8 mouse cellular contexts compared by ENCODE assay signal in the genomic region with DNA sequence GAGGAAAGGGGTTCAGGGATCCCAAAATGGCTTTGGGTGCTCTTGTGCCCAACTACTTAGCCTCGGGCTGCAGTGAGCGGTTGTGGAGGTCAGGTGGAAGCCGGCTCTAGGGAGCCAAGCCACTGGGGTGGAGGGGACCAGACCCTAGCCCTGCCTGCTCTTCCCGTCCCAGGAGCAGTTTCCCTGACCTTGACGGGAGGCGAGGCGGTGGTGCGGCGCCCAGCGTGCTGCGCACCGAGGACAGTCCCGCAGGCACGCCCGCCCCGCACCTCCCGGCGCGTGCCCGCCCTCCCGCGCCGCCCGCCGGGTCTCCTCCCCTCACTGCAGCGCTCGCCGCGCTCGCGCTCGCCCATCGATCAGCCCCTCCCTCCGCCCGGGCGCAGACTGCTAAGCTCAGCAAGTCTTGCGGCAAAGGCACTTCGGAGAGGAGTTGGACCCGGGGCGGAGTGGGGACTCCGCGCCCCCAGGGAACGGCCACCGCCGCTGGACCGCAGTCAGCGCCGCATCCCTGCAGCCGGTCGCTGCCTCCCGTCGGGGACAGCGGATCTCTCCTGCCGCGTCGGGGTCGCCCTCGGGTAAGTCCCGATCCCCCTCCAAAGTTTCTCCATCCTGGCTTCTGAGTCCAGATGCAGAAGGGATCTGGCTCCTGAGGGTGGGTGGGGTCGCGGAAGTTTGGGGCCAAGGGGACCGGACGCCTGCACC. TPM values are rescaled to one million over a fixed set of nuclear protein-coding genes. Genes with fewer than 3 reads are reported as not detected.
DNase-seq lines count a peak whose midpoint lies in the region; ATAC-seq and TF ChIP-seq lines count a peak whose summit lies in the region.

A gene (plus strand): TSS at position 417 of the 702 bp plus-strand sequence.

- H3K4me1 ChIP-seq in embryonic facial prominence, embryonic 13.5 days = peaks cover 24% of the 10 kb centered on the region
- peaks cover 35% of the 10 kb centered on the region for H3K4me1 ChIP-seq in hindbrain, embryonic 13.5 days (replicated peaks)
- peaks cover 2% of the 10 kb centered on the region; the same call in 1 of the 2 replicates for H3K4me1 ChIP-seq in stomach, postnatal 0 days (replicated peaks; ENCODE audit: control insufficient read depth, insufficient read depth)

- peak within 1 kb of the TSS; percentile 88 for H3K4me2 ChIP-seq in embryonic facial prominence, embryonic 13.5 days
- H3K4me2 ChIP-seq in hindbrain, embryonic 13.5 days = peak within 1 kb of the TSS; percentile 83
- peak within 1 kb of the TSS; percentile 84 for H3K4me2 ChIP-seq in stomach, postnatal 0 days (replicated peaks; ENCODE audit: low read depth)

- no peaks in the 10 kb centered on the region for H3K9me3 ChIP-seq in embryonic facial prominence, embryonic 13.5 days
- no peaks in the 10 kb centered on the region for H3K9me3 ChIP-seq in hindbrain, embryonic 13.5 days
- H3K9me3 ChIP-seq in stomach, postnatal 0 days (ENCODE audit: control insufficient read depth, low read length) = no peaks in the 10 kb centered on the region

- peak; percentile 62 for ATAC-seq in frontal cortex, adult (ENCODE audit: low TSS enrichment)
- ATAC-seq in embryonic facial prominence, embryonic 13.5 days (ENCODE audit: insufficient number of reproducible peaks, insufficient read depth, low FRiP score, low TSS enrichment, low read depth) = peak; percentile 67; the same call in 1 of the 2 replicates
- ATAC-seq in hindbrain, embryonic 13.5 days (ENCODE audit: low FRiP score) = peak; percentile 65
- peak; percentile 51 for ATAC-seq in stomach, postnatal 0 days (ENCODE audit: low FRiP score, low TSS enrichment)

- peaks cover 90% of the 10 kb centered on the region for H3K27me3 ChIP-seq in embryonic facial prominence, embryonic 13.5 days
- H3K27me3 ChIP-seq in hindbrain, embryonic 13.5 days = peaks cover 76% of the 10 kb centered on the region
- no peaks in the 10 kb centered on the region; the same call in 1 of the 2 replicates for H3K27me3 ChIP-seq in stomach, postnatal 0 days (ENCODE audit: control insufficient read depth, insufficient read depth, low read length)

- peak within 1 kb of the TSS; percentile 71 for H3K9ac ChIP-seq in embryonic facial prominence, embryonic 13.5 days
- H3K9ac ChIP-seq in hindbrain, embryonic 13.5 days = peak within 1 kb of the TSS; percentile 70
- H3K9ac ChIP-seq in stomach, postnatal 0 days (ENCODE audit: low read length) = peak within 1 kb of the TSS; percentile 61

- intact Hi-C loops in left cerebral cortex, postnatal 36 days (cut with DNase I) = no loop called here

- H3K36me3 ChIP-seq in embryonic facial prominence, embryonic 13.5 days = no peaks in the 10 kb centered on the region
- H3K36me3 ChIP-seq in hindbrain, embryonic 13.5 days = no peaks in the 10 kb centered on the region
- no peaks in the 10 kb centered on the region for H3K36me3 ChIP-seq in stomach, postnatal 0 days (ENCODE audit: control insufficient read depth, insufficient read depth, low read length)

- TF ChIP-seq CTCF in stomach, postnatal 0 days (IDR thresholded peaks at IDR 0.05; ENCODE audit: low read depth) = no peak

- no peak within 1 kb of the TSS for H3K27ac ChIP-seq in embryonic facial prominence, embryonic 13.5 days
- no peak within 1 kb of the TSS for H3K27ac ChIP-seq in hindbrain, embryonic 13.5 days
- H3K27ac ChIP-seq in stomach, postnatal 0 days (replicated peaks) = no peak within 1 kb of the TSS

- TF ChIP-seq EP300 in stomach, postnatal 0 days (optimal IDR thresholded peaks at IDR 0.05) = no peak

- under 1% methylated on average over 53 of the region's 63 CpGs for WGBS in embryonic facial prominence, embryonic 13.5 days
- under 1% methylated on average over 48 of the region's 63 CpGs for WGBS in hindbrain, embryonic 13.5 days
- under 1% methylated on average over 57 of the region's 63 CpGs for WGBS in stomach, postnatal 0 days

- peak within 1 kb of the TSS; percentile 57 for H3K4me3 ChIP-seq in embryonic facial prominence, embryonic 13.5 days
- H3K4me3 ChIP-seq in hindbrain, embryonic 13.5 days = peak within 1 kb of the TSS; percentile 48
- H3K4me3 ChIP-seq in stomach, postnatal 0 days (ENCODE audit: low read depth, low read length) = peak within 1 kb of the TSS; percentile 52

- no peak for DNase-seq in frontal cortex, adult 2 months (ENCODE audit: extremely low spot score in 1 of 2, low spot score in 1 of 2)
- peak; percentile 65 for DNase-seq in adrenal gland, postnatal 14 days
- DNase-seq in left cerebral cortex, postnatal 36 days (ENCODE audit: low spot score in 2 of 2) = peak in 1 of 2 experiments; percentile 23
- DNase-seq in mesoderm, embryonic 11.5 days (ENCODE audit: low read depth, low spot score) = peak; percentile 69
- peak; percentile 61 for DNase-seq in stomach, postnatal 0 days (ENCODE audit: low spot score)

RNA-seq across cellular contexts. Expression of the gene that starts here (rescaled TPM):
- 5.5 and 8.9 TPM in 2 replicates for polyA plus RNA-seq in frontal cortex, adult 2 months (2012; rRNA removed)
- total RNA-seq in adrenal gland, postnatal 14 days (2021) = 0.59 and 2.7 TPM in 2 replicates
- polyA plus RNA-seq in embryonic facial prominence, embryonic 13.5 days (2015; fragmentation: Nextera tagmentation; extraction: Ambion mirVana) = 0.41 and 0.46 TPM in 2 replicates
- polyA plus RNA-seq in hindbrain, embryonic 13.5 days (2015; fragmentation: Nextera tagmentation; extraction: Ambion mirVana) = 3.8 and 8.2 TPM in 2 replicates
- 10 to 100 TPM; 49.4 to 71.5 TPM for total RNA-seq in left cerebral cortex, postnatal 36 days (2021)
- polyA plus RNA-seq in stomach, postnatal 0 days (2015; fragmentation: Nextera tagmentation; extraction: Ambion mirVana) = 0.50 and 0.58 TPM in 2 replicates

Comparison
In these comparisons a context has a peak if more than half of its experiments do, and no peak if none do; other contexts are left out.
1. RNA of the gene that starts here (total RNA-seq): 49.4 to 71.5 TPM in left cerebral cortex, postnatal 36 days; 0.59 to 2.7 TPM in adrenal gland, postnatal 14 days; every median in the first group is over 10 times any median in the second.
2. Peak in ATAC-seq, H3K4me3 ChIP-seq, H3K9ac ChIP-seq and H3K4me2 ChIP-seq in embryonic facial prominence, embryonic 13.5 days; RNA of the gene not detected or under 1 TPM.
3. Peak in DNase-seq, ATAC-seq, H3K4me3 ChIP-seq, H3K9ac ChIP-seq and H3K4me2 ChIP-seq in stomach, postnatal 0 days; RNA of the gene not detected or under 1 TPM.
4. DNase-seq: peak in adrenal gland, postnatal 14 days (single experiment) and mesoderm, embryonic 11.5 days (single experiment); none in frontal cortex, adult 2 months (0 of 2).
5. Peak in every context shown above with its lines, with median percentiles within 50 percentile points of each other: ATAC-seq, H3K4me2 ChIP-seq, H3K4me3 ChIP-seq and H3K9ac ChIP-seq.